Mouse (Mus musculus) CH12.LX (cell line): ENCODE measurements around the gene Apln.

Experiments
- MAFK ChIP-seq: IDR thresholded peaks from 2 replicates; pipeline ENCODE4 v1.6.1; 2011; ENCODE audit warnings: low read length, improper control_type of control experiment; ENCODE audit not compliant: insufficient replicate concordance
- MEF2A ChIP-seq: IDR thresholded peaks from 2 replicates; pipeline ENCODE4 v1.6.1; 2014; ENCODE audit warnings: low read depth, mild to moderate bottlenecking, inconsistent platforms, low read length, improper control_type of control experiment, borderline replicate concordance
- SMC3 ChIP-seq: IDR thresholded peaks from 2 replicates; pipeline ENCODE4 v1.6.1; 2011; ENCODE audit warnings: low read depth, low read length, improper control_type of control experiment

GRCm38 (mm10) chrX:48033766-48034143, 898 bp downstream of the Apln start:
- TF ChIP-seq MEF2A (no peak), MAFK (no peak), SMC3 (no peak)
